Mouse (Mus musculus): ENCODE measurements around the gene Sars2. TPM values are rescaled to one million over a fixed set of nuclear protein-coding genes. Genes with fewer than 3 reads are reported as not detected.

Gene Sars2
- polyA plus RNA-seq, 1 experiment = 21.5 TPM

GRCm38 (mm10) chr7:28793834-28794233 is 52.0 kb downstream of the Sars2 start:
- H3K4me1 ChIP-seq (ENCODE audit: control insufficient read depth, insufficient read depth, low read length) = peaks cover 2% of the 10 kb centered on the region; the same call in 1 of the 2 replicates
- no peak overlapping the region for H3K27ac ChIP-seq (ENCODE audit: insufficient read depth, low read length)
- TF ChIP-seq CTCF (IDR thresholded peaks at IDR 0.05; ENCODE audit: borderline replicate concordance, insufficient read depth, low read depth, low read length) (peak; percentile 31; the same call in 1 of the 2 replicates), POLR2A (IDR thresholded peaks at IDR 0.05; ENCODE audit: borderline replicate concordance, insufficient read depth, low read length) (no peak)
- no peaks in the 10 kb centered on the region for H3K27me3 ChIP-seq (ENCODE audit: control insufficient read depth, insufficient read depth, low read length)
- no peak for DNase-seq
- no peak overlapping the region for H3K4me3 ChIP-seq (replicated peaks; ENCODE audit: insufficient read depth, low read depth, low read length)
- WGBS = 41% methylated on average over 2 of the region's 2 CpGs

DNA sequence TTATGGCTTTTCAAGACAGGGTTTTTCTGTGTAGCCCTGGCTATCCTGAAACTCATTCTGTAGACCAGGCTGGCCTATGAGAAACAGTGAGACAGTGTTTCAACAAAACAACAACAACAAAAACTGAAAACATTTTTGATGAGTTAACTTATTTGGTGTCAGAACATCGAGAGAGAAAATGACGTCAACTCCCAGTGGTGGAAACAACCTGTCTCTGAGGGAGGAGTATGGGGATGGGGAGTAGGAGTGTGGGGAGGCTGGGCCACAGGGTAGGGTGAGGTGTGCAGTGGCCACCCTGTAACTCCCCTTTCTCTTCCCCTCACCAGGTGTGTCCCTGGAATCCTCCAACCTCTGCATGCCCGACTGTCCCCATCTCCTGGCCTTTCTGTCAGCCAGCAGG is 52.7 kb downstream of the Sars2 start:
- Histone ChIP-seq H3K4me1 (ENCODE audit: control insufficient read depth, insufficient read depth, low read length) (peaks cover 2% of the 10 kb centered on the region; the same call in 1 of the 2 replicates), H3K4me3 (replicated peaks; ENCODE audit: insufficient read depth, low read depth, low read length) (no peak overlapping the region), H3K27ac (ENCODE audit: insufficient read depth, low read length) (no peak overlapping the region), H3K27me3 (ENCODE audit: control insufficient read depth, insufficient read depth, low read length) (no peaks in the 10 kb centered on the region)
- 73% methylated on average over 3 of the region's 3 CpGs for WGBS
- TF ChIP-seq POLR2A (IDR thresholded peaks at IDR 0.05; ENCODE audit: borderline replicate concordance, insufficient read depth, low read length) (no peak), CTCF (IDR thresholded peaks at IDR 0.05; ENCODE audit: borderline replicate concordance, insufficient read depth, low read depth, low read length) (no peak)
- DNase-seq = no peak

DNA sequence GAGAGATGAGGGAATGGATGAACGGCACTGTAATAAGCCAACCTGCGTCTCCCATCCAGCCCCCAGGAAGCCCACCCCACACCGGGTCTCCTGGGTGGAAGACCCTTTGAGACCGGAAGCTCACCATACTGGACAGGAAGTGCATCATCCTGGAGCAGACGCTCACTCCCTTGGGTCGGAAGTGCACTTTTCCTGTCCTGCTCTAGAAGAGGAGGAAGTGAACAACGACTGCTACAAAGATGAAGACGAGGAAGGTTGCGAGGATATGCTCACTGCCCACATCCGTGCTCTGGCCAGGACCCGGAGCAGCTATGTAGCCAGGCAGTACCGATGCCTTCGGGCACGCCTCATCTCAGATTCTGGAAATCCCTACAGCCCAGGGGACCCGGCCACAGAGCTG is 54.0 kb downstream of the Sars2 start:
- Histone ChIP-seq H3K27ac (ENCODE audit: insufficient read depth, low read length) (no peak overlapping the region), H3K27me3 (ENCODE audit: control insufficient read depth, insufficient read depth, low read length) (no peaks in the 10 kb centered on the region), H3K4me1 (ENCODE audit: control insufficient read depth, insufficient read depth, low read length) (peaks cover 2% of the 10 kb centered on the region; the same call in 1 of the 2 replicates), H3K4me3 (replicated peaks; ENCODE audit: insufficient read depth, low read depth, low read length) (no peak overlapping the region)
- TF ChIP-seq POLR2A (IDR thresholded peaks at IDR 0.05; ENCODE audit: borderline replicate concordance, insufficient read depth, low read length) = no peak
- no peak for TF ChIP-seq CTCF (IDR thresholded peaks at IDR 0.05; ENCODE audit: borderline replicate concordance, insufficient read depth, low read depth, low read length)
- DNase-seq = no peak
- WGBS = 84% methylated on average over 15 of the region's 15 CpGs

DNA sequence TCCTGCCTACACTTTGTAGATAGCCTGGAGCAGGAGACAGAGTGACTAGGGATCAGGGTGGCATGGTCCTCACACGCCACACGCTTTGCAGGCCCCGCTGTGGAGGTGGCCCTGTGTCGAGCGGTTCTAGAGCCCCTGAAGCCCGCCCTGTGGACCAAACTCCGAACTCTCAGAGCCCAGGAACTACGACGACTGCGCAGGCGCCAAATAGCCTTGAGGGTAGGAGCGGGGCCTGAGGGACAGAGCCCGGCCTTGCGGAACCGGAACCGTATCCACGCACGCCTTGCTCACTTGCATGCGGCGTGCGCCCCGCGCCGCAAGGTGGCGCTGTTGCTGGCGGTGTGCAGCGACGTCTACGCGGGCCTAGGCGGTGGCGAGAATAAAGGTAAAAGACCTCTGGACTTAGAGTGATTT is 54.8 kb downstream of the Sars2 start:
- 15% methylated on average over 32 of the region's 32 CpGs for WGBS
- TF ChIP-seq CTCF (IDR thresholded peaks at IDR 0.05; ENCODE audit: borderline replicate concordance, insufficient read depth, low read depth, low read length) = peak; percentile 92
- 0 out of 2 replicates have a peak, but pooled peaks have one; percentile 8 for TF ChIP-seq POLR2A (IDR thresholded peaks at IDR 0.05; ENCODE audit: borderline replicate concordance, insufficient read depth, low read length)
- Histone ChIP-seq H3K27ac (ENCODE audit: insufficient read depth, low read length) (no peak overlapping the region), H3K4me3 (replicated peaks; ENCODE audit: insufficient read depth, low read depth, low read length) (peak overlapping the region; percentile 41), H3K27me3 (ENCODE audit: control insufficient read depth, insufficient read depth, low read length) (no peaks in the 10 kb centered on the region), H3K4me1 (ENCODE audit: control insufficient read depth, insufficient read depth, low read length) (peaks cover 2% of the 10 kb centered on the region; the same call in 1 of the 2 replicates)
- peak; percentile 84 to 87 for DNase-seq

GRCm38 (mm10) chr7:28799994-28800393 is 58.2 kb downstream of the Sars2 start:
- 95% methylated on average over 9 of the region's 9 CpGs for WGBS
- peaks cover 2% of the 10 kb centered on the region for H3K4me1 ChIP-seq (ENCODE audit: control insufficient read depth, insufficient read depth, low read length)
- no peak for DNase-seq
- TF ChIP-seq CTCF (IDR thresholded peaks at IDR 0.05; ENCODE audit: borderline replicate concordance, insufficient read depth, low read depth, low read length) (no peak), POLR2A (IDR thresholded peaks at IDR 0.05; ENCODE audit: borderline replicate concordance, insufficient read depth, low read length) (no peak)
- H3K27me3 ChIP-seq (ENCODE audit: control insufficient read depth, insufficient read depth, low read length) = no peaks in the 10 kb centered on the region
- H3K27ac ChIP-seq (ENCODE audit: insufficient read depth, low read length) = no peak overlapping the region
- H3K4me3 ChIP-seq (replicated peaks; ENCODE audit: insufficient read depth, low read depth, low read length) = no peak overlapping the region

DNA sequence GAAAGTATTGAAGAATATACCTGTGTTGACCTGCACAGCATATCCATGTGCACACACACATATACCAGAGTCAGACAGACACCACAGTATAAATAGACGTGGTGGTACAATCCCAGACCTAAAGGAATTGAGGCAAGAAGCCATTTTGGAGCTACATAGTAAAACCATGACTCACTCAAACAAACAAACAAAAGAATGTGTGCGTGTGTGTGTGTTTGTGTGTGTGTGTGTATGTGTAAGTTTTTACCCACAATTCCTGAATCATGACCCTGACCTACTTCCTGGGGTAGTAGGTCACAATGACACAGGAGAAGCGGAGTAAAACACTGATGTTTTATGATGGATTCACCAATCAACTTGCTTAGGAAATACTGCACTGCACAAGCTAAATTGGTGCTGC is 59.7 kb downstream of the Sars2 start:
- Histone ChIP-seq H3K27ac (ENCODE audit: insufficient read depth, low read length) (no peak overlapping the region), H3K27me3 (ENCODE audit: control insufficient read depth, insufficient read depth, low read length) (no peaks in the 10 kb centered on the region), H3K4me3 (replicated peaks; ENCODE audit: insufficient read depth, low read depth, low read length) (no peak overlapping the region), H3K4me1 (ENCODE audit: control insufficient read depth, insufficient read depth, low read length) (peaks cover 2% of the 10 kb centered on the region)
- 90% methylated on average over 3 of the region's 3 CpGs for WGBS
- no peak for TF ChIP-seq CTCF (IDR thresholded peaks at IDR 0.05; ENCODE audit: borderline replicate concordance, insufficient read depth, low read depth, low read length)
- TF ChIP-seq POLR2A (IDR thresholded peaks at IDR 0.05; ENCODE audit: borderline replicate concordance, insufficient read depth, low read length) = no peak
- no peak for DNase-seq

DNA sequence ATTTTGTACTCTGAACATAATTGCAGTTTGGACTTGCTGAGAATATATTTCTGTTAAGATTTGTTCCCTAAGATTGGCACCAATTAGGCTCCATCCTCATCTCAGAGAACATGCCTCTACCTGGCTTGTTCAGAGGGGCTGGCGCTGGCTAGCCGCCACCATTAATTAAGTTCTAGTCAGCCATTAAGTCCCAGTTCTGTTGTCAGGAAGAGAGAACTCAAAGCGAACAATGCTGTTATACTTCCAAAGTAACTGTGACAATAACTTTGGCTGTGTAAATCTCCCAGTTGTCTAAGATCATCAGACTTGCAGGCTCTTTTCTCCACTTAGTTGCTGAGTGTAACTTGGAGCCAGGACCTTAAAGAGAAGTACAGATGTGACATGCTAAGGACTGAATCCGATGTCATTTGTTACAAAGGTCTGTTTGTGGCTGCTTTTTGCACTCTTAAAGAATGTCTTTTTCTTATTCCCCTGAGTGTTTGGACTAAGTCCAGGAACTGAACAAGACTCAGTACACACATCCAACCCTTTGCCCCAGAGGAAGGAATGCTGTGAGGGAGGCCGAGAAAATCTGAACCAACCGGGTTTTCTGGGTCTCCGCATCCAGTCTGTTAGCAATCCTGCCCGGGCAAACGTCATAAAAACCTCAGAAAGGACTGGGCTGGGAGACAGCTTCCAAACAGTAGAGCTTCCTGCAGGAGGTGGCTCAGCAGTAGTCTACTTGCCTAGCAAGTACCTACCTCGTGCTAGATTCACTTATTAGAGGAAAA is 60.3 kb downstream of the Sars2 start:
- WGBS = 35% methylated on average over 10 of the region's 10 CpGs
- TF ChIP-seq POLR2A (IDR thresholded peaks at IDR 0.05; ENCODE audit: borderline replicate concordance, insufficient read depth, low read length) = no peak
- TF ChIP-seq CTCF (IDR thresholded peaks at IDR 0.05; ENCODE audit: borderline replicate concordance, insufficient read depth, low read depth, low read length) = no peak
- no peaks in the 10 kb centered on the region for H3K27me3 ChIP-seq (ENCODE audit: control insufficient read depth, insufficient read depth, low read length)
- H3K4me1 ChIP-seq (ENCODE audit: control insufficient read depth, insufficient read depth, low read length) = no peaks in the 10 kb centered on the region; the same call in 1 of the 2 replicates
- peak overlapping the region; percentile 18; the same call in 1 of the 2 replicates for H3K27ac ChIP-seq (ENCODE audit: insufficient read depth, low read length)
- no peak overlapping the region for H3K4me3 ChIP-seq (replicated peaks; ENCODE audit: insufficient read depth, low read depth, low read length)
- DNase-seq = no peak

Data from cerebellum, adult 2 months (tissue).